Mouse (Mus musculus) C2C12 (cell line): Measurements from ENCODE around the gene Cdnf. TPM values are rescaled to one million over a fixed set of nuclear protein-coding genes. Genes with fewer than 3 reads are reported as not detected.

Experiments
- H3K27me3 ChIP-seq: one replicate; pipeline ENCODE4 v1.6.1; 2011; ENCODE audit not compliant: control insufficient read depth, insufficient read depth, insufficient read length
- H3K36me3 ChIP-seq: one replicate; pipeline ENCODE4 v1.6.1; 2011; ENCODE audit not compliant: control insufficient read depth, insufficient read depth
- H3K4me3 ChIP-seq: one replicate; pipeline ENCODE4 v1.5.1; 2011; ENCODE audit warnings: mild to moderate bottlenecking, control low read depth; ENCODE audit not compliant: poor library complexity, insufficient read depth, severe bottlenecking
- H3K79me2 ChIP-seq: one replicate; pipeline ENCODE4 v1.6.1; 2011; ENCODE audit not compliant: control insufficient read depth, insufficient read depth
- H3K79me3 ChIP-seq: one replicate; pipeline ENCODE4 v1.6.1; 2011; ENCODE audit warnings: low read depth, control low read depth
- H3ac ChIP-seq: one replicate; pipeline ENCODE3; 2011; ENCODE audit warnings: low read depth; ENCODE audit not compliant: control insufficient read depth, insufficient read length
- CEBPB ChIP-seq: IDR thresholded peaks from one replicate; pipeline ENCODE4 v1.6.1; 2011; ENCODE audit warnings: low read depth, mild to moderate bottlenecking, control low read depth, moderate library complexity
- CTCF ChIP-seq: IDR thresholded peaks from one replicate; pipeline ENCODE4 v1.5.1; 2011; ENCODE audit not compliant: control insufficient read depth, insufficient read depth, insufficient read length
- FOSL1 ChIP-seq: IDR thresholded peaks from one replicate; pipeline ENCODE4 v1.8.0; 2011; ENCODE audit warnings: mild to moderate bottlenecking, low read length; ENCODE audit not compliant: poor library complexity, insufficient read depth, severe bottlenecking
- MAX ChIP-seq: IDR thresholded peaks from one replicate; pipeline ENCODE4 v1.6.1; 2011; ENCODE audit warnings: mild to moderate bottlenecking, control low read depth
- MYOD1 ChIP-seq: IDR thresholded peaks from one replicate; pipeline ENCODE4 v1.6.1; 2011; ENCODE audit warnings: low read depth; ENCODE audit not compliant: control insufficient read depth, insufficient read length
- MYOG ChIP-seq: IDR thresholded peaks from one replicate; pipeline ENCODE4 v1.6.1; 2011; ENCODE audit not compliant: control insufficient read depth, insufficient read length; ENCODE audit errors: extremely low read depth
- USF1 ChIP-seq: IDR thresholded peaks from one replicate; pipeline ENCODE4 v1.6.1; 2011; ENCODE audit warnings: low read depth, mild to moderate bottlenecking, control low read depth, moderate library complexity
- polyA plus RNA-seq: library from polyadenylated mRNA; unstranded; fragments of >200 nt; fragmentation: generic; extraction: Trizol; gene quantifications from one replicate; pipeline ENCODE4 v1.2.1, GENCODE M21; 2012; ENCODE audit warnings: missing spikeins

The Cdnf gene
- polyA plus RNA-seq, 1 experiment = 0.21 TPM

DNA sequence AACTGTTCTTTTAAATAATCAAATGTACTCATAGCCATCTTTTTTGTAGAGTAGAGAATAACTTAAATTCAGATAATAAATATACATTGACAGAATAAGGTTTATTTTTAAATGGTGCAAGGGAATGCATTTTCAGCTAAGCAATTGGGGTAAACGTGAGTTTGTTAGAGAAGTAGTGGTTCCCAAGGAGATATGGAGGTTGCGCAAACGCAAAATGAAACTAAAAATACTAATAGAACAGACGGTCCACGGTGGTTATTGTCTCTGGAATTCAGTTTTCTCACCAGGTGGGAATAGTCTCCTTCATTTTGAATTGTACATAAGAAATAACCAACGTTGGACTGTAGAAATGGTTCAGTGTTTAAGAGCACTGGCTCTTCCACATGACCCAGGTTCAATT lies 13.5 kb downstream of the Cdnf start:
- Histone ChIP-seq H3K79me2 (no peaks in the 10 kb centered on the region), H3K4me3 (no peak overlapping the region), H3K36me3 (no peaks in the 10 kb centered on the region), H3K27me3 (peaks cover 6% of the 10 kb centered on the region), H3ac (no peak overlapping the region), H3K79me3 (no peaks in the 10 kb centered on the region)
- TF ChIP-seq FOSL1 (no peak), USF1 (no peak), CEBPB (peak; percentile 59), MAX (no peak)

GRCm38 (mm10) chr2:3541307-3542079 lies 28.7 kb downstream of the Cdnf start:
- H3K36me3 ChIP-seq = no peaks in the 10 kb centered on the region
- H3K4me3 ChIP-seq = no peak overlapping the region
- H3K79me2 ChIP-seq = no peaks in the 10 kb centered on the region
- TF ChIP-seq MYOD1 = no peak
- TF ChIP-seq MYOG = no peak
- TF ChIP-seq CTCF = no peak
- no peak for TF ChIP-seq USF1
- no peak for TF ChIP-seq FOSL1
- TF ChIP-seq MAX = no peak
- TF ChIP-seq CEBPB = no peak
- H3K79me3 ChIP-seq = no peaks in the 10 kb centered on the region
- H3K27me3 ChIP-seq = no peaks in the 10 kb centered on the region
- H3ac ChIP-seq = no peak overlapping the region

DNA sequence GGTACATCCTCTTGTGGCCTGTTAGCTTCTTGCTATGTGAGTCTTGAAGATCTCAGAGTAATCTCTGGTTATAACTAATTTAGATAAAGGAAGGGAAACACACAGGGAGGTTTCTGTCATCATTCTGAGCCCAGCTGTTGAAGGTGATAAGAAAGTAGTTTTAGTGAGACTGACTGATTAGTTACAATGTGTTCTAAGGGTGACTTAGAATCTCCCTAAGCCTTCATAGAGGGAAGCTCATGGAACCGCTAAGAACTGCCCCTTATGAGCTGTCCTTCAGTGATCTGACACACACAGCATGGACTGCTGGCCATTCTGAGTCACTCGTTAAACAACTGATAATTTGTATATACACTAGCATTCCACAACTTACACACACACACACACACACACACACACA lies 33.2 kb downstream of the Cdnf start:
- H3K79me2 ChIP-seq = no peaks in the 10 kb centered on the region
- H3K79me3 ChIP-seq = no peaks in the 10 kb centered on the region
- no peaks in the 10 kb centered on the region for H3K36me3 ChIP-seq
- H3K27me3 ChIP-seq = no peaks in the 10 kb centered on the region
- no peak for TF ChIP-seq MAX
- TF ChIP-seq MYOG = no peak
- no peak for TF ChIP-seq CTCF
- TF ChIP-seq USF1 = no peak
- TF ChIP-seq FOSL1 = no peak
- no peak for TF ChIP-seq MYOD1
- no peak for TF ChIP-seq CEBPB
- H3K4me3 ChIP-seq = no peak overlapping the region
- H3ac ChIP-seq = no peak overlapping the region

- Histone ChIP-seq H3ac (no peak overlapping the region), H3K27me3 (no peaks in the 10 kb centered on the region), H3K79me3 (no peaks in the 10 kb centered on the region), H3K36me3 (no peaks in the 10 kb centered on the region), H3K79me2 (no peaks in the 10 kb centered on the region), H3K4me3 (no peak overlapping the region)
- TF ChIP-seq MYOD1 = no peak
- TF ChIP-seq CTCF = peak; percentile 71
Observed at GRCm38 (mm10) chr2:3546588-3546987, 33.8 kb downstream of the Cdnf start.

GRCm38 (mm10) chr2:3570186-3570585 lies 57.4 kb downstream of the Cdnf start, which contains the start of gene Fam107b:
Gene Fam107b, plus strand, starts transcription at chr2:3570488.
- Histone ChIP-seq H3ac (no peak within 1 kb of the TSS), H3K79me2 (no peaks in the 10 kb centered on the region), H3K27me3 (no peaks in the 10 kb centered on the region), H3K36me3 (no peaks in the 10 kb centered on the region), H3K4me3 (no peak within 1 kb of the TSS), H3K79me3 (no peaks in the 10 kb centered on the region)
- TF ChIP-seq USF1 (no peak), CEBPB (no peak), MYOG (no peak), FOSL1 (no peak), MYOD1 (no peak), MAX (no peak), CTCF (no peak)

GRCm38 (mm10) chr2:3570606-3571005 lies 57.8 kb downstream of the Cdnf start:
- Histone ChIP-seq H3K4me3 (no peak overlapping the region), H3K79me2 (no peaks in the 10 kb centered on the region), H3K79me3 (no peaks in the 10 kb centered on the region), H3K36me3 (no peaks in the 10 kb centered on the region), H3K27me3 (no peaks in the 10 kb centered on the region), H3ac (no peak overlapping the region)
- TF ChIP-seq FOSL1 (no peak), CTCF (no peak), CEBPB (no peak)

GRCm38 (mm10) chr2:3573883-3574282 lies 61.1 kb downstream of the Cdnf start:
- no peaks in the 10 kb centered on the region for H3K27me3 ChIP-seq
- TF ChIP-seq CEBPB (no peak), CTCF (no peak), USF1 (no peak), MAX (no peak), MYOG (no peak), FOSL1 (no peak), MYOD1 (no peak)
- H3K36me3 ChIP-seq = no peaks in the 10 kb centered on the region
- H3K79me2 ChIP-seq = no peaks in the 10 kb centered on the region
- no peaks in the 10 kb centered on the region for H3K79me3 ChIP-seq
- H3K4me3 ChIP-seq = no peak overlapping the region
- no peak overlapping the region for H3ac ChIP-seq
